Mouse (Mus musculus) gastrocnemius, postnatal 14 days (tissue): ENCODE results near the gene Fermt2. TPM values are rescaled to one million over a fixed set of nuclear protein-coding genes. Genes with fewer than 3 reads are reported as not detected.

ENCODE experiments used
- DNase-seq: peaks from one replicate; pipeline ENCODE4 v3.0.0; 2021; ENCODE audit warnings: mixed read lengths
- intact Hi-C: fragments of 180-260 bp; cut with DNase I; formaldehyde crosslinking; loops from one replicate; pipeline ENCODE4 v1.15.1; 2025; ENCODE audit warnings: low total_unique reads
- total RNA-seq, 2 experiments: library from RNA; stranded (reverse); gene quantifications; 2 replicates each; pipeline ENCODE4 v1.2.3; 2021

The Fermt2 gene
- total RNA-seq, 2 experiments from 2014 or later = 180 to 188 TPM

DNA sequence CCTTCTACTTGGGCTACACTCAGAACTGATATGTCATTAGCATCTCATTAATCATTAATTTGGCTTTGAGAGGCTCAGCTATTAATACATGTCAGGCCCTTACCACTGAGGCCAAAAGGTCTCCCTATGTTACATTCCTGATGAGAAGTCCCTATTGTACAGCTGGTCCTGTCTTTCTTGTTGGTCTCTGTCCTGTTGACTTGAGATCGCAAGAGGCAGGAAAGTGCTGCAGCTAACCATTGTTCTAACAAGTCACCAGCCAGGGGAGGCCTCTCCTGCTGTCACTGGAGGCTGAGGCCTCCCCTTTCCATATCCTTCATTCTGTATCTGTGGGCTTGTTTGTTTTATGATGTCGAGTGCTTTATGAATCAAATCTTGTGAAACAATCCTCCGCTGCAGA is 83.1 kb downstream of the Fermt2 start:
- no peak for DNase-seq
- intact Hi-C loops = no loop called here

DNA sequence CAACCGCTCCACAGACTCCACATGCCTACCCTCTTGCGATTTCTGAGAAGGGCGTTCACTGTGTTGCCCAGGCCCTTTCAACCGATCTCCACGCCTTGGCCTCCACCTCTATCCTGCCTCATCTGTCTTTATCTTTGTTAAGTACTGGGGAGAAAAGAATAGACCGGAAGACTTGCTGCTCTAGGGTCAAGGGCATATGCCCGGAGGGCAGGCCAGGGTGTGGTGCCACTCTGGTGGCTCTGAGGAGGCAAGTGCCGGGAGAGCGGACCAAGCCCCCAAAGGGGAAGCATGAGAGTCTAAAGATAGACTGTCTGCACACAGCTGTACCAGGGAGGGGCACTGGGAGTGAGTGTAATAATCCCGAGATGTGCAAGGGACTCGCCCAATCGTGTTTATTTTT is 84.5 kb downstream of the Fermt2 start:
- intact Hi-C loops = no loop called here
- DNase-seq = no peak

DNA sequence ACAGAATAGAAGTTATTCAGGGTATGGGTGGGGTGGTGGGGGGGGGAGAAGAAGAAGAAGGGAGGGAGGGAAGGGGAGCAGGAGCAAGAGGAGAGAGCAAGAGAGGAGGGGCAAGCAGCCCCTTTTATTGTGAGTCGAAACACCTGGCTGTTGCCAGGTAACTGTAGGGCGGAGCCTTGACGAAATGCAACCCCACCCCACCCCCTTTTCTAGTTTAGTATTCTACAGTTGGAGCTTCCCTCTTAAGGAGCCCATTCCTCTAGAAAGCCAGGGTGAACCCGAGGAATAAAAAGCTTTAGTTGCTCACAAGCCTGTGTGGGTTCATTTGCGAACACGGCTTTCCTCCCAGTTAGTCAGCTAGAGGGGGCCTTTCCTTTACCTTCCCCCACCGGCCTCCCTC is 85.0 kb downstream of the Fermt2 start:
- intact Hi-C loops = no loop called here

DNA sequence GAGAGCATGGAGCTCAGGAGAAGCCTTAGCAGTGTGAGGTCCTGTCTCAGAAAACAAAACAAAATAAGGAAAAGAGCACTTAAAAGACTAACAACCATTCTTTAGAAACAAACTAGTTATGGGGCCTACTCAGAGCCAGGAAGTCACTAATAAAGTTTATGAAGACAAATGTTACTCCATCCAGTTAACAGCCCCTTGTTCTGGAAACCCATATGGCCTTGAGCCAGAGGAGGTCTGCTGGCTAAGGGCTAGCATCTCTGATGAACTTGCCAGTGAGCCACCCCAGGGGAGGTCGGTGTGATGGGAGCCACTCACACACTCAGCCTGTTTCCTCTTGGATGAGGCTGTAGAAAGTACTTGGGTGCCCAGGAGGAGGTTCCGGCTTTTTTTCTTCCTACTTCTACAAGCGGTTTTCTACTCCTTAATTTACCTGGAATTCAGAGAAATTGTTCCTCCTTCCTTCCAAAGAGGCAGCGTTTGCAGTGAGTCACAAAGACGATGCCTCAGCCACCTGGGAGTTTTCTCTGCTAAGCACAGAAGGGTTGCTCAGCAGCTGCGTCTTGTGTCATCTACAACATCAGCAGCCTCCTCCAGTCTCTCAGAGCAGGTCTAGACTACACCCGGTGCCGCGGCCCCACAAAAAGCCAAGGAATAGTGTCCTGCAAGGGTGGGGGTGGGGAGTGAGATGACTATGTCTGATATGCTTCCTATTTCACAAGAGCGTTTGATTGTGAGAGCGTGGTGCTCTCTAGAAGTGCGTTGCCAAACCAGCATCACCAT is 86.9 kb downstream of the Fermt2 start:
- DNase-seq = no peak
- intact Hi-C loops = no loop called here

More for the DNA sequence above, 85.0 kb downstream of the Fermt2 start:
- no peak for DNase-seq

DNA sequence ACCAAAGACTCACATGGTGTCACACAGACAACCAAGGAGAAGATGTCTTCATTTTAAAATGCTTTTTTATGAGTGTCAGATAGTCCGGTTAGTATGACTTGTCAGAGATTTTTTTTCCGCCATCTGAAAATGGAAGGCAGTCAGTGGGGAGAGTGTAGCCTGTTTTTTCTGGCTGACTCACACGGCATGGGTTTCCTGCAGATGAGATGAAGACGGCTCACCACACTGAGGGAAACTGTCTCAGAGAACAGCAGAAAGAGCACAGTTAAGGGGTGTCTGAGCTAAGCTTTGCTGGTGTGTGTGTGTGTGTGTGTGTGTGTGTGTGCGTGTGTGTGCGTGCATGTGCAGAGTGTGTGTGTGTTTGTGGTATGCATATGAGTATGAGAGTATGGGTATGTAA is 88.6 kb downstream of the Fermt2 start:
- intact Hi-C loops = no loop called here

DNA sequence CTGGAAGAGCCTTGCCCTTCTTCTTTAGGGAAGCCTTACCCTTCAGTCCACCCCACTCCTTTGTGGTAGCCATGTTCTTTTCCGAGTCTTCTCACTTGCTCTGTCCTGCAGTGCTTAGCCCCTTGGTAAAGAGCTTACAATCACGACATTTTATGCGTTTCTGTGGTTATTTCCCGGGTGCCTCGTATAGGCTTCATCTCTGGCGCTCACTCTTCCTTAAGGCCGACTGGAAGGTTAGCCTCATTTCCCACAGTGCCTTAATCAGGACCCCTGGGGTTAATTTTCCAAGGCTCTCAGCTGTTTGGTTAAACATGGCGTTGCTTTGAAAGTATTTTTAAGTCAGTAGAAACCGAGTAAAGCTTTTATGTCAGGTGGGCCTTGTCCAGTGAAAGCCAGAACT is 90.5 kb downstream of the Fermt2 start:
- DNase-seq = no peak
- intact Hi-C loops = no loop called here

More for the DNA sequence above, 88.6 kb downstream of the Fermt2 start:
- no peak for DNase-seq

DNA sequence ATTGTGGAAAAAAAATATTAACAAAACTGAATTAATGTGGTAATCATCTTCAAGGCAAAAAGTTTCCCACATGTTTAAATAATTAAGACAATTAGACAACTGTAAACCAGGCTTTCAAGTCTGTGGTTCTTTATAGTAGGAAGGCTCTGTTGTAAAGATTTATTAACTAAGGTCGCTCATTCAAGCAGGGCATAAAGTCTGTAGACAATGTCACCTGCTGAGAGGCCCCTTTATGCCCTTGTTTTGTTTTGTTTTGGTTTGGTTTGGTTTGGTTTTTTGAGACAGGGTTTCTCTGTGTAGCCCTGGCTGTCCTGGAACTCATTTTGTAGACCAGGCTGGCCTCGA is 91.0 kb downstream of the Fermt2 start:
- intact Hi-C loops = no loop called here
- DNase-seq = no peak

DNA sequence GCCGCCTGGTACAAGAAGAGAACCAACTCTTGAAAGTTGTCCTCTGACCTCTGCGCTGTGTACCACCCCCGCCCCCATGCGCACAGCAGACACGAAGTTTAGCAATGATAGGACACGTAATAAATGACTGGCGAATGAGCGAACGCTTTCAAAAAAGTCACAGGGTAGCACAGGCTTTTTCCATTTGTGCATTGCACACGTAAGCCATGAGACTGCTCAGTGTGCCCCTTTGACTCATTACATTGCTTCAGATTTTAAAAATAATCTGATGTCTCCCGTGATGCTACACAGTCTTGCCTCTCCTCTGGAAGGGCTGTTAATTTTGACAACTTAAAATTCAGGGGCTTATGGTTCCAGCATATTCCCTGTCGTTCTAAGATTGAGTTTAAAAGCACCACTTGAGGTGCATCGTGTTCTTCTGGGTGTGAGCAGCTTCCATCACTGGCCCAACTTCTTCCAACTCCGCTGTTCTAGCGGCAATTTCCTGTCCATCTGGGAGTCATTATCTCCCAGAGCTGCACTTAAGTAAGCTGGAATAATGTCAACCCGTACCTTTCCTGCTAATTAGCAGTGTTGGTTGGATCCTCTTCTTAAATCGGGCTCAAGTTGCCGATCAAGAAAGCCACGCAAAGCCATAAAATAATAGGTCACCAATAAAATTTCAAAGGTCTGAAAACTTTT is 91.5 kb downstream of the Fermt2 start:
- intact Hi-C loops = no loop called here
- no peak for DNase-seq

DNA sequence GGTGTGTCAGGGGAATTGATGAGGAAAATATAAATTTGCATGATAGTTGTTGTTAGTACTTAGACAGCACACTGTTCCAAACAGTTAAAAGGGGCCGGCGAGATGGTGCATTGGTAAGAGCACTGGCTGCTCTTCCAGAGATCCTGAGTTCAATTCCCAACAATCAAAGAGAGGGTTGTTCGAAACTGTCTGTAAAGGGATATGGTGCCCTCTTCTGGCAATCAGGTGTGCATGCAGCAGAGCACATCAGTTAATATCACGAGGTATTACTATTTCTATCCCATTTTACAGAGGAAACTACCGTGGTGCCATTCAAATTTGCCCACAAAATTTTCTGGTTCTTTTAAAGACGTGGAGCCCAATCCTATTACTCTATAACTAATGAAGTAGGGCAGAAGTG is 95.7 kb downstream of the Fermt2 start:
- intact Hi-C loops = no loop called here
- DNase-seq = no peak

DNA sequence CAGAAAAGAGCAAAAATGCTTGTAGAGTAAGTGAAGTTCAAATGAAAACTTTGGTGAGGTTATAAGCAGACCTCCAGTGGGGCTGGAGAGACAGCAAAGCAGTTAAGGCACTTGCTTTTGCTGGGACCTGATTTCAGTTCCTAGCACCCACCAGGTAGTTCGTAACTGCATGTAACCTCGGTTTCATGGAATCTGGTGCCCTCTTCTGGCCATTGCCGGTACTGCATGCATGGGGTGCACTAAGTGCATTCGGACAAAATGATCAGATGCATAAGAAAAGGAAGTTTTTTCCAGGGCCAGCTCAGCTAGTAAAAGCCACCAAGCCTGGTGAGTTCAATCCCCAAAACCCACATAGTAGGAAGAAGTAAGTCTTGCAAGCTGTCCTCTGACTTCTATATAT is 97.9 kb downstream of the Fermt2 start:
- intact Hi-C loops = no loop called here
- DNase-seq = no peak

DNA sequence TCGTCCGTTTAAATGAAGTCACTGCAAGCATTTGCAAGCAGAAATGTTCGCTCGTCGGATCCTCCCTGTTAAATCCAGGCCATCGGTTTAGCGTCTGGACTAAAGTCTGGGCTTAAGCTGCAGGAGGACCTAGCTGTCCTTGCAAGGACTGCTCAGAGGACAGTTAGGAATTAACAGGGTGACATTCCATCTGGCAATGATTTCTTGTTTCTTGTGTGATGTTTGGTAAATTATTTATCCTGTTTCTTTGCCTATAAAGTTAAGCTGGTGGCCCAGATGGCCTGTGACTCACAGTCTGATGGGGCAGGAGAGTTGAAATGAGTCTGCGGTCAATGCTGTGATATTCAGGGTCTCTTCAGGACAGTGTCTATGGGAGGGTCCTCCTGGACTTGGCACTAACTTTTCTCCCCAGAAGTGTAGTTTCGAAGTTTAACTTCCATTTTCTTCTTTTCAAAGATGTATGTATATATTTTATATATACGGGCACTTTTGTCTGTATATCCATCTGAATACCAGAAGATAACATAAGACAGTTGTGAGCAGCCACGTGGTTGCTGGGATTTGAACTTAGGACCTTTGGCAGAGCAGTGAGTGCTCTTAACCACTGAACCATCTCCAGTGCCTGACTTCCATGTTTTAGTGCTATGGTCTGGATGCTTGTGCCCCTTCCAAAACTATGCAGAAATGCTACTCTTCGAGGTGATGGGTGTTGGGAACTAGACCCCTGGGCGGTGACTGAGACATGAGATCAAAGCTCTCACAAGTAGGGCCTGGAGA is 99.7 kb downstream of the Fermt2 start:
- DNase-seq = no peak
- intact Hi-C loops = no loop called here

DNA sequence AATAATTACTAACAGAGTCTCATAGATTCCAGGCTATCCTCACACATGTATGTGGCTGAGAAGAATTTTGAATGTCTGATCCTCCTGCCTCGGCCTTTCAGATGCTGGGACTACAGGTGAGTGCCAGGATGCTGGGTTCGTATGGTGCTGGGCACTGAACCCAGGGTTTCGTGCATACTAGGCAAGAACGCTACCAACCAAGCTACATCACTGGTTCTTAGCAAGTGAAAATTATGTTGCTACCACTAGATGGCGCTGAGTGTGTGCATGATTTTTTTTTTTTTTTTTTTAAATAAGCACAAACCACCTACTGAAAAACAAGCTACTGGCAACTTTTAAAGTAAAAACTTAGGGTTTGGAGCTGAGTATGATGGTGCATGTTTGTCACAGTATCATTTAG is 106.7 kb downstream of the Fermt2 start:
- DNase-seq = no peak
- intact Hi-C loops = loop anchor here (5.0 kb wide), 3 partner anchors 119 to 349 kb away; no protein-coding TSS in a partner anchor

DNA sequence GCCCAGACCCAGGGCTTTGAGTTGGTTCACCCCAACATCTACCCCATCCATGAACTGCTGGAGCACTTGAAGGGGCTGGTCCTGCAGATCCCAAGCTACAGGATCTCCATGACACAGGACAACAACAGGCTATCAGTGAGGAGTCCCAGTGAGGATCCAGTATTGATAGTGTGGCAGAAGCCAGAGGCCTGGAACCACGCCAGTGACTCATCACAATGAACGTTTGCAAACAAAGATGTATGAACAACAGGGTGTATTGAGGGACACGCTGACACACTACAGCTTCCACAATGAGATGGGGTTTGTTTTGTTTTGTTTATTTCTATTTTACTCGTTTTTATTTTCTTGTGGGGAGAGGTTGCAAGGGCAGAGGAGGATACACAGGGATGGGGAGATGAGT is 107.5 kb downstream of the Fermt2 start:
- no peak for DNase-seq
- intact Hi-C loops = loop anchor here (5.0 kb wide), 3 partner anchors 120 to 350 kb away; no protein-coding TSS in a partner anchor

DNA sequence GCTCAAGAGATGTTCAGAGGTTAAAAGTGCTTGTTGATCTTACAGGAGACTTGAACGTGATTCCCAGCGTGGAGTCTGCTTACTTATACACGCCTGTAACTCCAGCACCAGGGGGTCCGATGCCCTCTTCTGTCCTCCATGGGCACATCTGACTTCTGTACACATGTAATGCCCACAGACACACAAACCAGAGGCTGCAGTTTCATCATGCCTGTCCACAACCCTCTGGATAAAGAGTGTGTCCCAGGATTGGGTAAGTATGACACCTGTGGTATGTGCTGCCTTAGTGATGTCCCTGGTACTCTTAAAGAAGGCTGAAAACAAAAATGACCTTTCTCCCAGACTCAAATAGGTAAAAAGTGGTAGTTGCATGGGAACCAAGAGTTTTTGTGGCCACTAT is 110.6 kb downstream of the Fermt2 start:
- no peak for DNase-seq
- intact Hi-C loops = no loop called here

DNA sequence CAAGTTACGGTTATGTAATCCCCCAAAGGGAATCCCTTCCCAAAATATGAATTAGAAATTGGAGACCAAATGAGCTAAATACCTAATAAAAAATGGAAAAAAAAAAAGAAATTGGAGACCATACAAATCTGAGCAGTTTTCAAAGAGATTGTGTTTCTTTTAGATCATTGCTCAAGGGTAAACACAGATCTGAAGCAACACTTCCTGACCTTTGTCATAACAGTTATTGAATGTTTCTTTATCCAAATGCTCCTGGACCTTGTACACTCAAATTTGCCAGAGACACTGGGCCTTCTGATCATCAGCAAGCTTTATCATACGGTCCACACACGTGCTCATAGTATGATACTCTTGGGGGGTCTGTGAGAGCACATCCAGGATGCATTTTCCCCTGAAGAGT is 111.4 kb downstream of the Fermt2 start:
- no peak for DNase-seq
- intact Hi-C loops = no loop called here

DNA sequence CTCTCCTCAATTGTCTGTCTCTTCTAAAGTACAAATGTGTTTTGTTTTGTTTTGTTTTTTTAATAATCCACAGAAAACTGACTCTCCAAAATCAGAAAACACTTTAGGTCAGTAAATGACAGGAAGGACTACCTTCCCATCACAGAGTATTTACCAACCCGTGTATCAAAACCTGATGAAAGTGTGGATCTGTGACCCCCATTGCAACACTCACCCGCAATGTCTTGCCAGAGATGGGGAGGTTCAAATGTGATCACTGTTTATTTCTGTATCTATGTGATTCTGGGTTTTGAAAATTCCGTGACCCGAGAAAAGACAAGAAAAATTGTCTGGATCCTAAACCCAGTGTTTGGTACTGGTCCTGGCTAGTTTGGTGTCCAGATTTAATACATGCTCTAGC is 113.7 kb downstream of the Fermt2 start:
- intact Hi-C loops = no loop called here
- DNase-seq = no peak

Other genes starting within 250 kb of the Fermt2 start
- 1 to 10 TPM; 6.2 to 7.9 TPM for gene Ero1l, start 211.3 kb downstream of the Fermt2 start, total RNA-seq
- gene Psmc6, start 200.3 kb downstream of the Fermt2 start, total RNA-seq = 100 to 1,000 TPM in 1 of 2 experiments, 10 to 100 TPM in 1; 98.2 to 104 TPM
- 10 to 100 TPM; 43.7 to 44.8 TPM for gene Styx, start 179.0 kb downstream of the Fermt2 start, total RNA-seq
- gene Gnpnat1, start 125.2 kb downstream of the Fermt2 start, total RNA-seq = 10 to 100 TPM in 1 of 2 experiments, 1 to 10 TPM in 1; 9.5 to 12.3 TPM
- 1 to 10 TPM; 4.5 to 5.3 TPM for gene Ddhd1, start 128.0 kb upstream of the Fermt2 start, total RNA-seq